Mouse (Mus musculus) intestine, embryonic 15.5 days (tissue): ENCODE measurements at regions not wholly inside any gene's neighbourhood (a gene's known extent, or its start where the extent isn't known, plus 50 kb on each side); places are given as distances from the start of the nearest gene placed in this dataset.

Source experiments
- ATAC-seq: fragments of 200-750 bp; cut with Nextera tagmentation; 2 replicates; pipeline ENCODE4 v1.8.0; 2017; ENCODE audit warnings: moderate TSS enrichment, moderate library complexity
- H3K27ac ChIP-seq: fragments of 300-500 bp; sonication (generic); 2 replicates; pipeline ENCODE4 v1.5.1; 2015; ENCODE audit warnings: mild to moderate bottlenecking, inconsistent platforms
- H3K27me3 ChIP-seq: fragments of 300-500 bp; sonication (generic); replicated peaks from 2 replicates; pipeline ENCODE4 v1.6.1; 2015; ENCODE audit warnings: inconsistent platforms
- H3K36me3 ChIP-seq: fragments of 300-500 bp; sonication (generic); 2 replicates; pipeline ENCODE4 v1.6.1; 2015; ENCODE audit warnings: inconsistent platforms
- H3K4me1 ChIP-seq: fragments of 300-500 bp; sonication (generic); replicated peaks from 2 replicates; pipeline ENCODE4 v1.6.1; 2015; ENCODE audit warnings: inconsistent platforms
- H3K4me2 ChIP-seq: fragments of 300-500 bp; sonication (generic); replicated peaks from 2 replicates; pipeline ENCODE4 v1.6.1; 2015; ENCODE audit warnings: mild to moderate bottlenecking, inconsistent platforms
- H3K4me3 ChIP-seq: fragments of 300-500 bp; sonication (generic); replicated peaks from 2 replicates; pipeline ENCODE4 v1.5.1; 2015; ENCODE audit warnings: inconsistent platforms
- H3K9ac ChIP-seq: fragments of 300-500 bp; sonication (generic); 2 replicates; pipeline ENCODE4 v1.6.1; 2015; ENCODE audit warnings: inconsistent platforms
- H3K9me3 ChIP-seq: fragments of 300-500 bp; sonication (generic); 2 replicates; pipeline ENCODE4 v1.6.1; 2016; ENCODE audit warnings: inconsistent platforms
- WGBS: fragments of 180-500 bp; shearing (Covaris S2); methylation state at CpG from one replicate; pipeline ENCODE4 v1.1.7; 2015; 5-methylcytosine and 5-hydroxymethylcytosine counted together

DNA sequence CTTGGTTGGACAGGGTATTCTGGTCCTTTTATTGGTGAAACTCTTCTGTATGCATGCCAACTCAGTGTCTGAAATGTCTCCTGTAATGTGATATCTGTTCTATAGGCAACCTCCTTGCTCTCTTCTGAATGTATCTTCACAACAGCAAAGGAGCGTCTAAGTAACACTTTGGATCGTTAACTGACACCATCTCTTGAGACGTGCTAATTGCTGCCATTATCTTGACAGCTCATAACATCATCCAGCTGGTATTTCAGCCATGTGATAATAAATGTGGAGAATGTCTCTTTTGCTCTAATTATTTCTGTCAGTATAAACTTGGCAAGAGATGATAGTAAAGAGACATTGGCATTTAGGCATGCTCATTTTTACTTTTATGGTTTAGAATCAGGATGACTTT is 68.8 kb upstream of the Col8a1 start:
- ATAC-seq = no peak
- Histone ChIP-seq H3K4me3 (no peak overlapping the region), H3K4me1 (no peaks in the 10 kb centered on the region)

GRCm38 (mm10) chr16:57845416-57845815 is 90.9 kb upstream of the Col8a1 start:
- Histone ChIP-seq H3K27ac (no peak overlapping the region), H3K4me3 (no peak overlapping the region), H3K36me3 (no peaks in the 10 kb centered on the region), H3K4me1 (no peaks in the 10 kb centered on the region), H3K4me2 (no peak overlapping the region), H3K27me3 (no peaks in the 10 kb centered on the region), H3K9ac (no peak overlapping the region), H3K9me3 (no peaks in the 10 kb centered on the region)
- ATAC-seq = no peak

More for the DNA sequence above, 68.8 kb upstream of the Col8a1 start:
- no peak overlapping the region for H3K4me2 ChIP-seq
- WGBS = 47% methylated on average over 3 of the region's 3 CpGs
- no peaks in the 10 kb centered on the region for H3K9me3 ChIP-seq
- no peaks in the 10 kb centered on the region for H3K36me3 ChIP-seq
- H3K9ac ChIP-seq = no peak overlapping the region
- no peaks in the 10 kb centered on the region for H3K27me3 ChIP-seq
- no peak overlapping the region for H3K27ac ChIP-seq

- Histone ChIP-seq H3K9me3 (no peaks in the 10 kb centered on the region), H3K9ac (no peak overlapping the region), H3K4me1 (no peaks in the 10 kb centered on the region), H3K36me3 (no peaks in the 10 kb centered on the region), H3K27me3 (no peaks in the 10 kb centered on the region), H3K27ac (no peak overlapping the region), H3K4me3 (no peak overlapping the region), H3K4me2 (no peak overlapping the region)
- ATAC-seq = no peak
- 49% methylated on average over 3 of the region's 3 CpGs for WGBS
Observed at GRCm38 (mm10) chr16:57846386-57846785, 91.8 kb upstream of the Col8a1 start.

DNA sequence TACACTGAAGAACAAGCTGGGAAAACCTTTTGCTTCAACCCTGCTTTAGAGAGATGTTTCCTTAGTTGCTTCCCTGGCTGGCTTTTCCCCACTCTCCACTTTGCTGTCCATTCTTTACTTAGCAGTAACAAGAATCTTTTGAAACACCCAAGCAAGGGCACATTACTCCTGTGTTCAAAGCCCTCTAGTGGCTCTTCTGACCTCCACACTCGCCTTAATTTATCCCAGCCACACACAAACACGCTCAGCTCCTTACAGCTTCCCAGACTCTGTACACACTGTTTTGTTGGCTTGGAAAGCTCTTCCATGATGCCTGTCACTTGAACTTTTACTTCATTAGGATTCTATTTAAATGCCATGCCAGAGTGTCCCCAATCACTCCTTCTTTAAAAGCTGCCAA is 97.3 kb upstream of the Col8a1 start:
- Histone ChIP-seq H3K9me3 (no peaks in the 10 kb centered on the region), H3K27ac (no peak overlapping the region), H3K4me2 (no peak overlapping the region), H3K36me3 (no peaks in the 10 kb centered on the region), H3K4me3 (no peak overlapping the region), H3K4me1 (no peaks in the 10 kb centered on the region), H3K27me3 (no peaks in the 10 kb centered on the region), H3K9ac (no peak overlapping the region)
- no peak for ATAC-seq
- 49% methylated on average over 2 of the region's 2 CpGs for WGBS

GRCm38 (mm10) chr16:57852838-57853460 is 98.4 kb upstream of the Col8a1 start:
- no peaks in the 10 kb centered on the region for H3K36me3 ChIP-seq
- H3K27ac ChIP-seq = no peak overlapping the region
- no peak overlapping the region for H3K4me2 ChIP-seq
- no peak overlapping the region for H3K9ac ChIP-seq
- WGBS = 78% methylated on average over 3 of the region's 3 CpGs
- no peaks in the 10 kb centered on the region for H3K4me1 ChIP-seq
- no peak for ATAC-seq
- H3K9me3 ChIP-seq = no peaks in the 10 kb centered on the region
- H3K27me3 ChIP-seq = no peaks in the 10 kb centered on the region
- no peak overlapping the region for H3K4me3 ChIP-seq

DNA sequence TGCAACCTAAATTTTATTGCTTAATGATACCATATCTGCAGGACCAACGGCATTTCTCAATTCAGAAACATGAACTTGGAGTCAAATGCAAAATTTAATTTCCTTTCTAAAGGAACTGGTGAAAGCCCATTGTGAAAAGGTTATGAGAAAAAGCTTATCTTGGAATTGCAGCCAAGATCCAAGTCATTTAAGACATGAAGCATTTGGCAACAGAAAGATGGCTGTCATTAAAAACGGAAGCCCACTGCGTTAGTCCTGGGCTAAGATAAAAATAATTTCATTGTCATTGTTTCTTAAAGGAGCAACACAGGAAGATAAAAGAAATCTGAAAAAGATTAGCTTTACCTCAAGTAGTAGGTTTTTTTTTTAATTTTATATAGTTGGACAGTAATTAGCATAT is 99.2 kb upstream of the Col8a1 start:
- no peak overlapping the region for H3K4me2 ChIP-seq
- no peak overlapping the region for H3K4me3 ChIP-seq
- no peak for ATAC-seq
- WGBS = 70% methylated on average over 3 of the region's 3 CpGs
- no peaks in the 10 kb centered on the region for H3K4me1 ChIP-seq
- H3K36me3 ChIP-seq = no peaks in the 10 kb centered on the region
- no peak overlapping the region for H3K27ac ChIP-seq
- H3K27me3 ChIP-seq = no peaks in the 10 kb centered on the region
- H3K9ac ChIP-seq = no peak overlapping the region
- no peaks in the 10 kb centered on the region for H3K9me3 ChIP-seq

DNA sequence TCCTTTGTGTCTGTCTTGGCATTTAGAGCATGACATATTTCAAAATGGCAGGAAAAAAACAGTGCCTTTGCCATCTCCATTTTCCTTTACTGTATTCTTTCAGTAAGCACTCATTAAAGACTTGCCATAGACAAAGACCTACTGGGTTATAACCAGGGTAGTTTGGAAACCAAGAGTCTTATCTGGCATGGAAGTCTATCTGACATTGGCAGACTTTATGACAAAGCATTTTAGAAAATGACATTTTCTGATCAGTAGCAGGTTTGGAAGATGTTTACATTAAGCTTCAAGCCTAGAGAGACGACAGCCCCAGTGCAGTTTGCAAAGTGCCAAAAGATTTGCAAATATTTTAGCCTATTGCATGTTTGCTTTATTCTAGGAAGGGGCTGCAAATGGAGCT is 102.5 kb upstream of the Col8a1 start:
- 20% methylated on average over 1 of the region's 1 CpGs for WGBS
- Histone ChIP-seq H3K4me1 (no peaks in the 10 kb centered on the region), H3K36me3 (no peaks in the 10 kb centered on the region), H3K27ac (no peak overlapping the region), H3K9ac (no peak overlapping the region), H3K4me2 (no peak overlapping the region), H3K9me3 (no peaks in the 10 kb centered on the region), H3K4me3 (no peak overlapping the region), H3K27me3 (no peaks in the 10 kb centered on the region)
- ATAC-seq = no peak

DNA sequence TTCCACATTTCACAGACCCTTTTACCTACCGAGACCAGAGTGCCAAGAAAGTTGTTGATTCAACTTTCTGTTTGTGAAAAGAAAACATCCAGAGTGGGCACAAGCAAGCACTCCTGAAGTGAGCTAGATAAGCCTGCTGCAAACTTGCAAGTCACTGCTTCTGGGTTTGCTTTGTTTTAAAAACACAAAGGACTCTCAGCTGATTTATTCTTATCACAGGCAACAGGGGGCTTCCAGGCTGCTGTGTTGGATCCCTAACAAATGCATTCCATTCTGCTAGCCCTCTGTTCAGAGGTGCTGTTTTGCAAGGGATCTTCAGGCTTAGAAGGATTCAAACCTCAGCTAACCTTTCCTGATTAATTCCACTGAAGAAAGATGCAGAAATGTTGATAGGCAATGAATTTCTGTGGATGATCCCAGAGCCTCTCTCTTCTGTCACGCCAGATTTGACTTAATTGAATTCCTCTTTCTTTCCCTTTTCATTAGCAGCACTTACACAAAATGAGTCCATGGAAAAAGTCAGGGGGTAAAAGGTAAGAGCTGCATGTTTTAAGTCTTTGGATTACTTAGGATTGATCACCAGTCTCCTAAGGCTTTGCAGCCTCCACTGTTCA is 103.7 kb upstream of the Col8a1 start:
- Histone ChIP-seq H3K4me2 (no peak overlapping the region), H3K9ac (no peak overlapping the region), H3K27me3 (no peaks in the 10 kb centered on the region), H3K4me1 (no peaks in the 10 kb centered on the region), H3K4me3 (no peak overlapping the region), H3K9me3 (no peaks in the 10 kb centered on the region), H3K36me3 (no peaks in the 10 kb centered on the region), H3K27ac (no peak overlapping the region)
- WGBS = 8% methylated on average over 2 of the region's 2 CpGs
- ATAC-seq = no peak

DNA sequence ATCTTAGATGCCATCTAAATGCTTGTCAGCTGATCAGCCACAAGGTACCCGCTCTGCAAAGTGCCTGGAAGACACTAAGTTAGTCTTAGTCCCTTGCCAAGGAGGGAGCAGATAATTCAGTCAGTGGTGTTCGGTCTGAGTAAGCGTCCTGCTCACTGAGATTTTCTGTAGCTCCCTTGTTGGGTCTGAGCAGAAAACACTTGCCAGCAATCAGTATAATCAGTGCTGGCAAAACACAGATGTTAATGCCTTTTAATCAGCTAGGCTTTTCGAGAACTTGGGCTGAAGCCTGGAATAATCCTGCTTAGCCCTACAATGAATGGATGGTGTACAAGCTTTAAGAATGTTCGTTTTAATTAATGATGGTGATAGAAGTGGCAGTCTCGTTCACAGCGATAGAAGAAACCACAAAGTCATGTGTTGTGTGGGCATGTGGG is 104.2 kb upstream of the Col8a1 start:
- Histone ChIP-seq H3K9ac (no peak overlapping the region), H3K4me3 (no peak overlapping the region), H3K27me3 (no peaks in the 10 kb centered on the region), H3K4me2 (no peak overlapping the region), H3K27ac (no peak overlapping the region), H3K9me3 (no peaks in the 10 kb centered on the region), H3K4me1 (no peaks in the 10 kb centered on the region), H3K36me3 (no peaks in the 10 kb centered on the region)
- no peak for ATAC-seq
- WGBS = 43% methylated on average over 7 of the region's 7 CpGs

GRCm38 (mm10) chr16:57863206-57863860 is 108.8 kb upstream of the Col8a1 start:
- H3K4me3 ChIP-seq = no peak overlapping the region
- 85% methylated on average over 9 of the region's 9 CpGs for WGBS
- no peak for ATAC-seq

DNA sequence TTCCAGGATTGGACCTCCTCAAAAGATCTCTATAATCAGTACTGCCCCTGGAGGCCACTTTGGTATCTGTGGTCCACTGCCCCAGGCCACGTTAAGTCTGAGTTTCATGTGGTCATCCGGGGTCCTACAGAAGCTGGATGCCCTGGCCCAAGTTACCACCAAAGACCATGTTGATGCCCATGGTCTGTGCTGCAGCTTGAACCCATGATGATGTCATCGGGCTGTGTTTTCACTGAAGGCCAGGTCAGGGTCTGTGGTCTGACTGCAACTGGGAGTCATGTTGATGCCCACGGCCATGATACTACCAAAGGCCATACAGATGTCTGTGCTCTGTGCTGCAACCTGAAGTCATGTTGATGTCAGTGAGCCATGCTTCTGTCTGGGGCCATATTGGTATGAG is 122.3 kb upstream of the Col8a1 start:
- Histone ChIP-seq H3K27me3 (no peaks in the 10 kb centered on the region), H3K9me3 (no peaks in the 10 kb centered on the region), H3K27ac (no peak overlapping the region), H3K4me3 (no peak overlapping the region), H3K4me1 (no peaks in the 10 kb centered on the region), H3K4me2 (no peak overlapping the region), H3K9ac (no peak overlapping the region), H3K36me3 (no peaks in the 10 kb centered on the region)
- WGBS = 93% methylated on average over 4 of the region's 4 CpGs
- ATAC-seq = no peak

More at GRCm38 (mm10) chr16:57863206-57863860, 108.8 kb upstream of the Col8a1 start:
- no peaks in the 10 kb centered on the region for H3K27me3 ChIP-seq
- no peaks in the 10 kb centered on the region for H3K36me3 ChIP-seq
- no peak overlapping the region for H3K9ac ChIP-seq
- no peaks in the 10 kb centered on the region for H3K9me3 ChIP-seq
- H3K4me1 ChIP-seq = no peaks in the 10 kb centered on the region
- H3K4me2 ChIP-seq = no peak overlapping the region
- no peak overlapping the region for H3K27ac ChIP-seq

DNA sequence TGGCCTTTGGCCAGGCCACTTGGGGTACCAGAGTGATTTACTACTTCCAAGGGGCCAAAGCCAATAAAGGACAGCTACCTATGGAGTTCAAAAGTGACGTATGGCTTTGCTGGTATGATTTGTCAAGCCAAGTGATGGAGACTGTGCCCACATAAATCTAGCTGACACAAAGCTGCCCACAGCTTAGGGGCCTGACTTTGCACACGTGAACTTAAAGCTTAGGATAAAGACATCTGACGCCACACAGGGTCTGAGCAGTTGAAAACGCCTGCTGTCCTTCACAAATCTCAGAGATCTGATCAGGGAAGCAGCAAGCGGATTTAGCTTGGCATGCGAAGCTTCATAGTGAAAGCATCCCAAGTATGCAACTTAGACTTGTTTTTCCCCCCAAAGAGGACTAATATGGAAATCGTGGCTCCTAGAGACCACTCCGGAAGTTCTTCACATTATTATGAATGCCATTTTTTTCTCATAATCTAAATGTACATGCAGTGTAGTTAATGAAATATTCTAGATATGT is 127.1 kb upstream of the Col8a1 start:
- no peaks in the 10 kb centered on the region for H3K9me3 ChIP-seq
- ATAC-seq = no peak

GRCm38 (mm10) chr16:57888138-57888537 is 133.6 kb upstream of the Col8a1 start:
- Histone ChIP-seq H3K4me1 (no peaks in the 10 kb centered on the region), H3K27me3 (no peaks in the 10 kb centered on the region), H3K4me2 (no peak overlapping the region), H3K36me3 (no peaks in the 10 kb centered on the region), H3K27ac (no peak overlapping the region), H3K9me3 (no peaks in the 10 kb centered on the region), H3K9ac (no peak overlapping the region), H3K4me3 (no peak overlapping the region)
- WGBS = 69% methylated on average over 2 of the region's 2 CpGs
- no peak for ATAC-seq

More for the DNA sequence above, 127.1 kb upstream of the Col8a1 start:
- Histone ChIP-seq H3K27ac (no peak overlapping the region), H3K36me3 (no peaks in the 10 kb centered on the region), H3K9ac (no peak overlapping the region), H3K27me3 (no peaks in the 10 kb centered on the region), H3K4me1 (no peaks in the 10 kb centered on the region), H3K4me2 (no peak overlapping the region), H3K4me3 (no peak overlapping the region)
- 60% methylated on average over 8 of the region's 8 CpGs for WGBS
